Mouse (Mus musculus): ENCODE measurements around the gene C1qtnf9. TPM values are rescaled to one million over a fixed set of nuclear protein-coding genes. Genes with fewer than 3 reads are reported as not detected.
A peak's percentile ranks its signal among the peaks of the same experiment; 100 is the strongest.

The C1qtnf9 gene
- total RNA-seq, 2 experiments from 2014 or later = 19.4 to 25.8 TPM

DNA sequence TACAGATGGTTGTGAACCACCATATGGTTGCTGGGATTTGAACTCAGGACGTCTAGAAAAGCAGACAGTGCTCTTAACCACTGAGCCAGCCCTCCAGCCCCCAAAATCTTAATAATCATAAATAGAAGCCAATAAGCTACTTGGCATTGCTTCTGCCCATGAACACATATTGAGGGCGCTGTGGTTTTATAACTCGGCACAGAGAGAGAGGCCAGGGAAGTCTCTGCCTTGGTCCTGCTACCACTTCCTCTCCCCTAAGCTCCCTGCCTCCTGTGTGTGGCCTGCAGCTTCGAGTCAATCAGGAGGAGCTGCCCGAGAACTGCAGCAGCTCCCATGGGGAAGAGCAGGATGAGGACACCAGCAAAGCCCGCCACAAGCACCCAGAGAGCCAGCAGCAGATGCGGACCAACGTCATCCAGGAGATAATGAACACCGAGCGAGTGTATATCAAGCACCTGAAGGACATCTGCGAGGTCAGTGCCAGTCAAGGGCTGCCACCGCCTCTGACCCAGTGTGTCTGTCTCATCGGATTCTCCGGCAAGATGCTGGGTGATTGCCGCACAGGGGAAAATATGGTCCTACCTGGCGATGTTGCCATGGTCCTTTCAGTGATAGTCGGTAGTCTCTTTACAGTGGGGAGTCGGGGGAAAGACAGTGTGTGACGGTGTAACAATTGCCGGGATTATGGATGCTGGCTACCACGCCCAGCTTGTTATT, 20.6 kb upstream of the C1qtnf9 start:
- intact Hi-C loops (cut with DNase I) = no loop called here
- DNase-seq = no peak

DNA sequence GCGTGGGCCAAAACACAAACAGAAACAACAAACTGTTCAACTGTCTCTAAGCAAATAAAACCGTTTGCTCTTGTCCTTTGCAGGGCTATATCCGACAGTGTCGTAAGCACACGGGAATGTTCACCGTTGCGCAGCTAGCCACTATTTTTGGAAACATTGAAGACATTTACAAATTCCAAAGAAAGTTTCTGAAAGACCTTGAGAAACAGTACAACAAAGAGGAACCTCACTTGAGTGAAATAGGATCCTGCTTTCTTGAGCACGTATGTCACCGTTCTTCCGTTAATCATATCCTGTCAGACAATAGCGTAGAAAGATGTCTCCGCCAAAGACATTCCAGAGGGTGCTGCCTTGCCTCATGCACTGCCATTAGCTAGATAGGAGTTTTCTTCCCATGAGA, 18.1 kb upstream of the C1qtnf9 start:
- DNase-seq = no peak
- intact Hi-C loops (cut with DNase I) = no loop called here

DNA sequence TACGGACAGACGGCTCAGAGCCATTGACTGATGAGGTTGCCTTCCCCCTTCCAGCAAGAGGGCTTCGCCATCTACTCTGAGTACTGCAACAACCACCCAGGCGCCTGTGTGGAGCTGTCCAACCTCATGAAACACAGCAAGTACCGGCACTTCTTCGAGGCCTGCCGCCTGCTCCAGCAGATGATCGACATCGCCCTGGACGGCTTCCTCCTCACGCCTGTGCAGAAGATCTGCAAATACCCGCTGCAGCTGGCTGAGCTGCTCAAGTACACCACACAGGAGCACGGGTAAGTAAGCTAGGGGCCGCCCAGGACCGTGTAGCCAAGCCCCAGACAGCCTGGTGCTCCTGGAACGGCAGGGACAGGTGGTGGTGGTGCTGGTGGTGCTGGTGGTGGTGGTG, 16.4 kb upstream of the C1qtnf9 start:
- DNase-seq = no peak
- intact Hi-C loops (cut with DNase I) = no loop called here

DNA sequence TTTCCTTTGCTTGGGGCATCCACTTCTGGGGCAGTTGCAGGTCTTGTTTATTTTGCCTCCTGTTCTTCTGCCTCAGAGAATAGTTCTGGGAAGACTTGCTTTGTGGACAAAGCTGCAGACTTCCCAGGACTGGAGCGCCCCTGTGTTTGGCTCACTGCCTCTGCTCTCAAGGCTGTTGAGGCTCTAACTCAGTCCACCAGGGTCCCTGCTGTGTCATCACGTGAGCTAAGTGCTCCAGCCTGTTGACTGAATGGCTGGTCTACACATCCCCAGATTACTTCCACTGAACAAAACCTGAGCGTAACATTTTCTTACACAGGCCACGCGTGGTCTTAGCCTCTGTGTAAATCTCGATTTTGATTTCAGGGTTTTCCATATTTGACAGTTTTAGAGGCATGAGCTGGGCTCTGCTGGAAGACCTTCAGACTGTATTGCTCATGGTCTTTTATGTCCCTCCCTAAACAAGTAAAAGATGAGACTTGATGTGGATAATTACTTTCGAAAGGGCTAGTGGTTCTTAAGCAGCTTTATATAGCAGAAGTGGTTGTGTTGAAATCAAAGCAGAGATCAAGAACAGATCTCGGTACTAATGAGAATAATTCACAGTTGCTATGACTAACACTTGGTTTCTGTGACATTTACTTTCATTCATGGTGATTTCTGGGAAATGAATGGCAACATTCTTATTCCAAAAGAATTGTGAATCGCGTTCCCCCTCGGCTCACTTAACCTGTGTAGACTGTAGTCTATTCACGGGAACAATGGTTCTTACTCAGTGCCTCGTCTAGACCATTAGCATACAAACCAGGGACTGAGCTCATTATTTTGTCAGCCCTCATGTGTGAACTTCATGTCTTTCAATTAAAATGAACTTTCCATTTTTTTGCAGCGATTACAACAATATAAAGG, 14.8 kb upstream of the C1qtnf9 start:
- DNase-seq = no peak
- intact Hi-C loops (cut with DNase I) = no loop called here

DNA sequence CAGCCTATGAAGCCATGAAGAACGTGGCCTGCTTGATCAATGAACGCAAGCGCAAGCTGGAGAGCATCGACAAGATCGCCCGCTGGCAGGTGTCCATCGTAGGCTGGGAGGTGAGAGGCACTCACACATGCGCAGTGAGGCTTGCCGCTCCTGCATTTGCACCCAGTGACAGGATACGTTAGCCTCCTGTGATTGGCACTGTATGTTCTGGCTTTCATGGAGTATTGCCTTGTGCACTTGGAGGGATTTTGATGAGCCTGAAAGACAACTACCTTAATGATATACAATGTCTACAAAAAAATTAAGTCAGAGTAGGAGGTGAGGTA, 14.2 kb upstream of the C1qtnf9 start:
- intact Hi-C loops (cut with DNase I) = no loop called here
- DNase-seq = no peak

DNA sequence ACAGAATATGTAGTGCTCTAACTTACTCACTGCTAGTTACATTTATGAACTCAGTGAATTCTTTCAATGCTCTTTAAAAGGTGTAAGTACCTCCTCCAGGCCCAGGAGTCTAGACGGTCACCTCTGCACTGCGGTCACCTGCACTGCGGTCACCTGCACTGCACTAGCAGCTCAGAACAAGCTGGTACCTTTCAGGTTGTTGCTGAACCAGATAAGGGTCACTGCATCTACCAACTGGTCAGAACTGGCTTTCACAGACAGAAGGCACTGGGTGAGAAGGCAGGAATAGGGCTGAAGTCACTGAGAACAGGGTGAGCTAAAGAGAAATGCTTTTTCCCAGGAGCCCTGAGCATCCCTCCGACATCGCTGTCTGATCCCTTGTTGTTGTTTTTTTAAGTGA, 13.3 kb upstream of the C1qtnf9 start:
- intact Hi-C loops (cut with DNase I) = no loop called here
- DNase-seq = no peak

DNA sequence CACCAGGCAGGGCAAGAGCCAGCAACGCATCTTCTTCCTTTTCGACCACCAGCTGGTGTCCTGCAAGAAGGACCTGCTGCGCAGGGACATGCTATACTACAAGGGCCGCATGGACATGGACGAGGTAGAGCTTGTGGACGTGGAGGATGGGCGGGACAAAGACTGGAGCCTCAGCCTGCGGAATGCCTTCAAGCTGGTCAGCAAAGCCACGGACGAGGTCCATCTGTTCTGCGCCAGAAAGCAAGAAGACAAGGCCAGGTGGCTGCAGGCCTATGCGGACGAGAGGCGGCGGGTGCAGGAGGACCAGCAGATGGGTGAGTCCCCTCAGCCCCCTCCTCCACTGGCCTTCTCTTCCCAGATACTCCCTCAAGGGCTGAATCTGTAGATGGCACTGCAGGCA, 11.7 kb upstream of the C1qtnf9 start:
- intact Hi-C loops (cut with DNase I) = no loop called here
- DNase-seq = no peak

DNA sequence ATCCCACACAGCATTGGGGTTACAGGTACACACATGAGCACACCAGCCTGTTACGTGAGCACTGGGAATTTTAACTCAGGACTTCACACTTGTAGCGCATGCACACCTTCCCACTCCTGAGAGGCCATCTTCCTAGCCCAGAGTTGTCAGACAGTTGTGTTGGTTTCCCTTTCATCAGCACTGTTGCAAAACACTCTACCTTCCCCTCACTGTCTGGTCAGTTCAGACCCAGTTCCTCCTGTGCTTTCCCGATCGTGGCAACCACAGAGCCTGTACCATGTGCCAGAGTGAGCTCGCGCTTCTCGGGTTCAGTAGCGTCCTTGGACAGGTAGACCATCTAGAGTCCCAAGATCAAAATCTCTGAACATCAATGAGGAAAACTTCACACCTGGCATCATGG, 10.7 kb upstream of the C1qtnf9 start:
- intact Hi-C loops (cut with DNase I) = no loop called here
- no peak for DNase-seq

DNA sequence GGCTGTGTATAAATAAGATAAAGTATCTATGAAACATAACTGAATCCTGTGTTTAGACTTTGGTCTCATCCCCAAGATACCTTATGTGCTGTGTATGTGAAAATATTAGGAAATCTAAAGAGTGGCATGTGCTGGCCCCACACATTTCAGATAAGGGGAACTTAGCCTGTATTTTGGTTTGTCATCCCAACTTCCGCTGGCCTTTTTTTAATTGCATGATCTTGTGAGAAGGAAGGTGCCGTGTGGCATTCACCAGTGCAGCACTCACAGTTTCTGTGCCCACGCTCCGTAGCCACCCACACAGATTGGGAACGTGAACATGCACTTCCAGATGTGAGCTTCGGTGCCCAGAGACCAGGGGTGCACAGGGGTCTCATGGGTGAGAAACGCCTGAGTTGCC, 10.2 kb upstream of the C1qtnf9 start:
- DNase-seq = no peak
- intact Hi-C loops (cut with DNase I) = no loop called here

DNA sequence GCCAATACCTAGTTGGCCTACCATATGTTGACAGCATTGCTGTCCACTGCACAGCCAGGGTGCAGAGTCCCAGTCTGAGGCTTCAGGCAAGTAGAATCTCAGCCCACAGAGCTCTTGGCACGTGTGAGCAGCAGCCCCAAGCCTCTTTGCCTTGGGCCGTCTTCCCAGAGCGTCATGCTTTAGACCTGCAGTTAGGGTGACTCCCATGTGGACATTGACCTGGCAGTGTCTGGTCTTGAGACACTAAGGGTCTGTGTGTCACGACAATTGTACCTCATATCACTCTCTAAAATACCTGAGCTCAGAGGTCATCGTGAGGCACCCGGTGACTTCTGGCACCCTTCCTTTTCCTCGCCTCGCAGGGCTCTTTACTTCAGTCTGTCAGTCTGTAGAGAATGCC, 8.8 kb upstream of the C1qtnf9 start:
- intact Hi-C loops (cut with DNase I) = no loop called here
- no peak for DNase-seq

DNA sequence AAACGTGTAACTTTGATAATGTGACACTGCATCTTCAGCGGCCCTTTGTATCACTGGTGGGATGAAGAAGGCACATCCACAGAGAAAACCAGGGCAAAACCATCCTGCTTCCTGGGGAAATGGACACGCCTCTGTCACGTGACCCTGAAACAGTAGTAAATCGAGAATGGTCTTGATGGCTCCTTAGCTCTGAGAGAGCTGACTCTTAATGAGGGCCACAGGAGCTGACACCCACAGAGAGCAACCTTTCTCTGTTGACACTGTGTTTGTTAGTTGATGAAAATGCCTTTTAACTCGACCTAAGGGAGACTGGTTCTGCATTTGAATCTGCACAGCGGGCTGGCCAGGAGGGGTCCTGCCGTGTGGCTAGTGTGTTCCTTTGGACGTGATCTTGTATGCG, 6.1 kb upstream of the C1qtnf9 start:
- DNase-seq = no peak
- intact Hi-C loops (cut with DNase I) = no loop called here

DNA sequence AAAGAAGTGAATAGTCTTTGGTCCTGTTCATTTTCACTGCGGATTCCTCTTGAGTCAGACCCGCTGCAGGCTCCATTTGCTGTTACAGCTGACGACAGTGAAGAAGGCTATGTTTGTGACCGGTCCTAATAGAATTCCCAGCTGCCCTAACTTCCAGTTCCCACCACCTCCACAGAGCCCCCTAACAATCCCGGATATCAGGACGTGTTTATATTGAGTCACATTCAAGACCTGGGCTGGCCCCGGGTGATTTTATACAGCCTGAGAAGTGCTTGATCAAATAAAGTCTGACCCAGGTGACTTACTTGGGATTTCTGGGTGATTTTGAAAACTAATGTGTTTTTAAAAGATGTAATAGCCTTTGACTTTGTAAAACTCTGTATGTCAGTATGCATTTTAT, 5.2 kb upstream of the C1qtnf9 start:
- no peak for DNase-seq

DNA sequence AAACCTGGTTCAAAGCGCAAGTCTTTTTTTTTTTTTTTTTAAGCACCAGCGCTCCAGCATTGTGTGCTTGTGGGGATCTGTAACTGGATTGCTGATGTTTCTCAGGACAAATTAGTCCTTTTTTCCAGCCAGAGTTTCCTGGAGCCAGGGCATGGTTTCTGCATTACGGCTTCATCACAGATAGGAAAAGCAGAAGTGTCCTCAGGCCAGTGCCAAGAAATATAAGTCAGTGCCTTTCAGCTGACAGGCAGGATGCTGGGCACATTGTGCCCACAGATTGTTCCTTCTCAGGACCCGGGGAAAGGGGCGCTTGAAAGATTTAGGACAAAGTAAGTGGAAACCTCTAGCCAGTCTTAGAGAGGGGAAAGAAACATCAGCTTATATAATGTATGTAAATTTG, 4.2 kb upstream of the C1qtnf9 start:
- intact Hi-C loops (cut with DNase I) = no loop called here
- no peak for DNase-seq

More for the DNA sequence above, 5.2 kb upstream of the C1qtnf9 start:
- intact Hi-C loops (cut with DNase I) = no loop called here

DNA sequence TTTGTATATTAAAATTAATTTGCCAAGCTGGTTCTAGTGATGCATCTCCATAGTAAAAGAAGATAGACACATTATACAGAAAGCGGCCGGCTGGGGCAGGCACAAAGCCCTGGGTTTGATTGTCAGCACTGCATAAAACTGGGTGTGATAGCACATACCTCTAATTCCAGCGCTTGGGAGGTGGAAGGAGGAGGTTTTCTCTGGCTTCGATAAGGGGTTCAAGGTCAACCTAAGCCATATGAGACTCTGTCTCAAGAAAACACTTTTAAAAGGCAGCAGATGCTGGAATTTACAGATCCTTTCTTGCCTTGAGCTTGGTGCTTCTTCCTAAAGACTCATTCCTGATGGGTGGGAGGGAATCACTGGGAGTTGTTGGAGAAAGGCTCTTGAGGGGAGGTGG, 3.4 kb upstream of the C1qtnf9 start:
- DNase-seq = no peak
- intact Hi-C loops (cut with DNase I) = no loop called here

DNA sequence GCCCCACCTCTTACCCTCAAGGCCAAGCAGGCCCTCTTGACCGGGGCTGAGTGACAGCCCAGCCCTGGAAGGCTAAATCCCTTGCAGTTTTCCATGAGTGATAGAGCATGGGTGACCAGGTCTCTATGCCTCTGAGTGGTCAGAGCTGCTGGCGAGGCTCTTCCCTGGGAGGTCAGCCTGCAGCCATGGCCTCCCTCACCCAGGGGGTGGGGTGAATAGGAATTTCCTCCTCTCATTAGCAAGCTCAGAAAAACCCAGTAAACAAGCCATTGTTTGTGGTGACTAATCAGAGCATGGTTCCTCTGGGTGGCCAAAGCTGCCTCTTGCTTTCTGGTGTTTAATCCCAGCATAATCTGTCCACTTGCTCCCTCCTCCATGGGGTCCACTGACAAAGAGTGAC, 2.9 kb upstream of the C1qtnf9 start:
- intact Hi-C loops (cut with DNase I) = no loop called here
- no peak for DNase-seq

DNA sequence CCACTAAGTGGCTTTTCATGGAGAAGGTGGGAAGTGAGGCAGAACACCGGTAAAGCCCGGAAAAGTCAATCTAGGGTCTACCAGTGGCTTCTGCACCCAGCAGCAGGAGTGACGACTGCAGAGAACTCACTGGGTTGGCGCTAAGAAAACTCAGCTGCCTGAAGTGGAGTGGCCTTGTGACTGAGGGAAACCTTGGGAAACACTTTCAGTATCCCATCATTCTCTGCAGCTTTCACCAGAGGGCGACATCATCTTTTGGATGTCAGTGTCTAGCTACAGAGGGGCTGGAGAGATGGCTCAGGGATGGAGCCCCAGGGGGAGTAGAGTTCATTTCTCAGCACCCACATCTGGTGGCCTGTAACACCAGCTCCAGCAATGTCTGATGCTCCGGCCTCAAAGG, 1.4 kb downstream of the C1qtnf9 start:
- peak in 1 of 2 experiments; percentile 10 for DNase-seq
- intact Hi-C loops (cut with DNase I) = no loop called here

DNA sequence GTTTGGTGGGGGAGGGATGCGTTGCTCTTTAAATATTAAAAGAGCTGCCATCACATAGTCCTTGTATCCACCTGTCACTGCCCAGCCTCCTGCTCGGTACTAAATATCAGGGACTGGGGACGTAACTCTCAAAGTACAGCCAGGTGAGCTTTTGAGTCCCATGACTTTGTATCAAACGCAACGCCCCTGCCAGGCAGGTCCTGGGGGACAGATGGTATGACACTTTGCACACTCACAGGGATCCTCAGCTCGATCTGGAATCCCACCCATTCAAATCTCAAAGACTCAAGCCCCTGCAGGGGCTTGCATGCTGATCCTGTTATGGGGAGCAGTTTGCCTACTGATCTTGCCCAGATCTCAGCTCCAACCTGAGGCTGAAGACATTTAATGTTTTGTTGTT, 2.7 kb downstream of the C1qtnf9 start:
- intact Hi-C loops (cut with DNase I) = loop anchor here (5.0 kb wide), 1 partner anchor 243 kb away; no protein-coding TSS in a partner anchor
- no peak for DNase-seq

DNA sequence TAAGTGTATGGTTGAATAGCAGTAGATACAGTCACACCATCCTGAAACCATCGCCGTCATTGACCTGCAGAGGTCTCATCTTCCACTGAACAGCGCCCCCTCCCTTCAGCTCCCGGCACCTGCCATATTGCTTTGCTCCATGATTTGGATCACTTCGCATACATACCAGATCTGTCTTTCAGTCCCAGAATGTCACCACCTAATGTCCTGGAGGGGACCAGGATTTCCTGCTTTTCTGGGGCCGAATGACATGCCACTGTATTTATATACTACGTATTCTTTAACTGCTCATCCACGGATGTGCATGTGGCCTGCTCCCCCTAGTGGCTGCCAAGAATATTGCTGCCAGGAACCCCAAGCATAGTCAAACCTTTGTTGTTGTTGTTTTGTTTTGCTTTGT, 3.1 kb downstream of the C1qtnf9 start:
- DNase-seq = peak; percentile 41 to 46
- intact Hi-C loops (cut with DNase I) = loop anchor here (1.0 to 5.0 kb wide), 2 partner anchors 60 to 244 kb away; no protein-coding TSS in a partner anchor

DNA sequence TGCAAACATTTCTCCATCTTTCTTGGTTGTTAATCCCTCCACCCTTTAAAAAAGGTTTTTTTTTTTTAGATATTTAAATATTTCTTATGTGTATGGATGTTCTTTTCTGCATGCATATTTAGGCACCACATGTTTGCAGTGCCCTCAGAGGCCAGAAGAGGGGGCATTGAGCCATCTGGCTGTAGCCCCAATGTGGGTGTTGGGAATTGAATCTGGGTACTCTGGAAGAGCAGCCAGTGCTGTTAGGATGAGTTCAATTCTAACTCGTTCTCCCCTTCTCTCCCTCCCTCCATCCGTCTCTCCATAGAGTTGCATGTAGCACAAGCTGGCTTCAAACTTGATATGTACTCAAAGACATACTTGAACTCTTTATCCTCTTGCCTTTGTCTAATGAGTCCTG, 5.5 kb downstream of the C1qtnf9 start:
- no peak for DNase-seq
- intact Hi-C loops (cut with DNase I) = loop anchor here (5.0 kb wide), 1 partner anchor 246 kb away; no protein-coding TSS in a partner anchor

DNA sequence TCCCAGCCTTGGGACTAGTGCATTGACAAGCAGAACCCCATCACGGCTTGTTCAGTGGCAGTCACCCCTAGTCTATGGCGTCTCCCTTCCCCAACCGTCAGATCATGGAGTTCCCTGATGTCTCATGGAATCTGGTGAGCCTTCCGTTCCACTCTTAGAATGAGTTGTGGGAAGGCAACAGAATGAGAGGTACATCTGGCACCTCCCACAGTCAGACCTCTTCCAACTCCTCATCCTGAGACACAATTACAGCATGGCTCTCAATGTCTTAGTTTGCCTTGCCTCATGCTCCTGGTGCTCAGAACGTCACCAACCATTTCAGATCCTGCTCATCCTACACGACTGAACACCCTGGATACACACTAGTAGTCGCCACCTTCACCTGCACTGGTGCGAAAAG, 8.6 kb downstream of the C1qtnf9 start:
- intact Hi-C loops (cut with DNase I) = no loop called here
- no peak for DNase-seq

DNA sequence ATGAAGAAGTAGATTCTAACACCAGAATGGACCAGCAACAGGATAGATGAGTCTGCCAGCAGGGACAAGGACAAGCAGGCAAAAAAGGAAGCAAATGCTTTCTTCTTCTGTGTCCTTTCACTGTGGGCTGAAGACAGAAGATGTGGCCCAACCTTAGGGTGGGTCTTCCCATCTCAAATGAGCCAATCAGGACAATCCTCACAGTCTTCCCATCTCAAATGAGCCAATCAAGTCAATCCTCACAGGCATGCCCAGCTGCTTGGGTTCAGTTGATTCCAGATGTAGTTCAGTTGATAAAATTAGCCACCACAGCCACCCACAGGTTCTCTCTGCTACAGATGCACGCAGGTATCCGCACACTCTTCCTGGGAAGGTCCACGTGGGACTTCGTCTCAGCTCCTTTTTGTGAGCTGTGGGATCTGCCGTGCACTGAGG, 9.6 kb downstream of the C1qtnf9 start:
- intact Hi-C loops (cut with DNase I) = no loop called here
- no peak for DNase-seq

DNA sequence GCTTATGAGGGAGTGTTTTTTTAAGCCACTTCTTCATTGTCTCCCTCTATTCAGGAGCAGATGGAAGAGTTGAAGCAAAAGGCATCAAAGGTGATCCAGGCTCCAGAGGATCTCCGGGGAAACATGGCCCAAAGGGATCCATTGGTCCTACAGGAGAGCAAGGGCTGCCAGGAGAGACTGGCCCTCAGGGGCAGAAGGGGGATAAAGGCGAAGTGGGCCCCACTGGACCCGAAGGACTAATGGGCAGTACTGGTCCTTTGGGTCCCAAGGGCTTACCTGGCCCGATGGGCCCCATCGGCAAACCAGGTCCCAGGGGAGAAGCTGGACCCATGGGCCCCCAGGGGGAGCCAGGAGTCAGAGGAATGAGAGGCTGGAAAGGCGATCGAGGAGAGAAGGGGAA, 11.3 kb downstream of the C1qtnf9 start:
- intact Hi-C loops (cut with DNase I) = no loop called here
- DNase-seq = no peak
